Mouse (Mus musculus) embryonic facial prominence, embryonic 10.5 days (tissue): ENCODE measurements around the gene Ccdc34. TPM values are rescaled to one million over a fixed set of nuclear protein-coding genes. Genes with fewer than 3 reads are reported as not detected.
A peak's percentile ranks its signal among the peaks of the same experiment; 100 is the strongest.

Source experiments
- DNase-seq: peaks from one replicate; pipeline ENCODE4 v3.0.0-alpha.2; 2017; ENCODE audit warnings: low spot score
- H3K27ac ChIP-seq: fragments of 300-500 bp; sonication (generic); replicated peaks from 2 replicates; pipeline ENCODE4 v1.5.1; 2016; ENCODE audit warnings: mild to moderate bottlenecking
- H3K27me3 ChIP-seq: fragments of 300-500 bp; sonication (generic); replicated peaks from 2 replicates; pipeline ENCODE4 v1.6.1; 2016; ENCODE audit warnings: low read depth, mild to moderate bottlenecking; ENCODE audit not compliant: poor library complexity, severe bottlenecking
- H3K36me3 ChIP-seq: fragments of 300-500 bp; sonication (generic); replicated peaks from 2 replicates; pipeline ENCODE4 v1.6.1; 2016; ENCODE audit warnings: mild to moderate bottlenecking, moderate library complexity
- H3K4me1 ChIP-seq: fragments of 300-500 bp; sonication (generic); 2 replicates; pipeline ENCODE4 v1.6.1; 2016
- H3K4me3 ChIP-seq: fragments of 300-500 bp; sonication (generic); 2 replicates; pipeline ENCODE4 v1.5.1; 2016; ENCODE audit warnings: mild to moderate bottlenecking, moderate library complexity
- H3K9me3 ChIP-seq: fragments of 300-500 bp; sonication (generic); 2 replicates; pipeline ENCODE4 v1.6.1; 2016; ENCODE audit warnings: mild to moderate bottlenecking
- WGBS: fragments of 180-500 bp; shearing (Covaris S2); methylation state at CpG from one replicate; pipeline ENCODE4 v1.1.7; 2016; 5-methylcytosine and 5-hydroxymethylcytosine counted together
- polyA plus RNA-seq: library from polyadenylated mRNA; unstranded; fragments of >200 nt; fragmentation: Nextera tagmentation; extraction: Ambion mirVana; gene quantifications from 2 replicates; pipeline ENCODE4 v1.2.1, GENCODE M21; 2016

Ccdc34 gene
- polyA plus RNA-seq, 1 experiment from 2014 or later: 63.6 TPM

- DNase-seq: no peak
- WGBS: 54% methylated on average over 4 of the region's 4 CpGs
- no peaks in the 10 kb centered on the region for H3K36me3 ChIP-seq
These were observed 40.8 kb downstream of the Ccdc34 start for GRCm38 (mm10) chr2:110058424-110058823.

GRCm38 (mm10) chr2:110063131-110063530 lies 45.5 kb downstream of the Ccdc34 start:
- 92% methylated on average over 1 of the region's 1 CpGs for WGBS
- DNase-seq: no peak
- Histone ChIP-seq H3K9me3 (no peaks in the 10 kb centered on the region), H3K27ac (no peak overlapping the region), H3K4me1 (no peaks in the 10 kb centered on the region), H3K36me3 (no peaks in the 10 kb centered on the region), H3K27me3 (no peaks in the 10 kb centered on the region), H3K4me3 (no peak overlapping the region)

More at GRCm38 (mm10) chr2:110058424-110058823, 40.8 kb downstream of the Ccdc34 start:
- H3K4me3 ChIP-seq: no peak overlapping the region
- H3K27me3 ChIP-seq: no peaks in the 10 kb centered on the region
- no peaks in the 10 kb centered on the region for H3K4me1 ChIP-seq
- no peaks in the 10 kb centered on the region for H3K9me3 ChIP-seq
- H3K27ac ChIP-seq: no peak overlapping the region

GRCm38 (mm10) chr2:110068916-110069315 lies 51.3 kb downstream of the Ccdc34 start:
- no peaks in the 10 kb centered on the region for H3K9me3 ChIP-seq
- no peak overlapping the region for H3K27ac ChIP-seq
- no peaks in the 10 kb centered on the region for H3K4me1 ChIP-seq
- DNase-seq: no peak
- no peaks in the 10 kb centered on the region for H3K36me3 ChIP-seq
- no peaks in the 10 kb centered on the region for H3K27me3 ChIP-seq
- no peak overlapping the region for H3K4me3 ChIP-seq

- no peak overlapping the region for H3K27ac ChIP-seq
- no peaks in the 10 kb centered on the region for H3K4me1 ChIP-seq
- no peaks in the 10 kb centered on the region for H3K27me3 ChIP-seq
- no peaks in the 10 kb centered on the region for H3K9me3 ChIP-seq
- WGBS: 86% methylated on average over 6 of the region's 6 CpGs
- no peak for DNase-seq
- no peak overlapping the region for H3K4me3 ChIP-seq
- no peaks in the 10 kb centered on the region for H3K36me3 ChIP-seq
These were observed 55.4 kb downstream of the Ccdc34 start for GRCm38 (mm10) chr2:110073023-110073422.

GRCm38 (mm10) chr2:110074646-110075452 lies 57.2 kb downstream of the Ccdc34 start:
- 80% methylated on average over 6 of the region's 6 CpGs for WGBS
- H3K27ac ChIP-seq: no peak overlapping the region
- no peaks in the 10 kb centered on the region for H3K36me3 ChIP-seq
- no peaks in the 10 kb centered on the region; the same call in 1 of the 2 replicates for H3K4me1 ChIP-seq
- H3K27me3 ChIP-seq: no peaks in the 10 kb centered on the region
- no peak for DNase-seq
- H3K4me3 ChIP-seq: no peak overlapping the region
- no peaks in the 10 kb centered on the region for H3K9me3 ChIP-seq

- Histone ChIP-seq H3K36me3 (no peaks in the 10 kb centered on the region), H3K4me3 (no peak overlapping the region), H3K9me3 (no peaks in the 10 kb centered on the region), H3K4me1 (no peaks in the 10 kb centered on the region; the same call in 1 of the 2 replicates), H3K27me3 (no peaks in the 10 kb centered on the region), H3K27ac (no peak overlapping the region)
- DNase-seq: no peak
- 86% methylated on average over 2 of the region's 2 CpGs for WGBS
These were observed 59.6 kb downstream of the Ccdc34 start for GRCm38 (mm10) chr2:110077240-110077639.

- WGBS: 81% methylated on average over 2 of the region's 2 CpGs
- Histone ChIP-seq H3K9me3 (no peaks in the 10 kb centered on the region), H3K4me3 (no peak overlapping the region), H3K36me3 (no peaks in the 10 kb centered on the region), H3K27me3 (no peaks in the 10 kb centered on the region), H3K27ac (no peak overlapping the region), H3K4me1 (no peaks in the 10 kb centered on the region; the same call in 1 of the 2 replicates)
- no peak for DNase-seq
These were observed 60.0 kb downstream of the Ccdc34 start for GRCm38 (mm10) chr2:110077655-110078054.

- Histone ChIP-seq H3K36me3 (no peaks in the 10 kb centered on the region), H3K4me3 (no peak overlapping the region), H3K27ac (no peak overlapping the region), H3K9me3 (no peaks in the 10 kb centered on the region), H3K27me3 (no peaks in the 10 kb centered on the region), H3K4me1 (peaks cover 7% of the 10 kb centered on the region; the same call in 1 of the 2 replicates)
- peak; percentile 15 for DNase-seq
- 59% methylated on average over 6 of the region's 6 CpGs for WGBS
These were observed 62.9 kb downstream of the Ccdc34 start for GRCm38 (mm10) chr2:110080532-110080931.

- 94% methylated on average over 2 of the region's 2 CpGs for WGBS
These were observed 65.4 kb downstream of the Ccdc34 start for GRCm38 (mm10) chr2:110082975-110083374.

GRCm38 (mm10) chr2:110085701-110086143 lies 68.1 kb downstream of the Ccdc34 start:
- 24% methylated on average over 3 of the region's 3 CpGs for WGBS
- DNase-seq: peak; percentile 76

More at GRCm38 (mm10) chr2:110082975-110083374, 65.4 kb downstream of the Ccdc34 start:
- no peak overlapping the region for H3K4me3 ChIP-seq
- peaks cover 13% of the 10 kb centered on the region; the same call in 1 of the 2 replicates for H3K4me1 ChIP-seq
- no peaks in the 10 kb centered on the region for H3K9me3 ChIP-seq
- no peak overlapping the region for H3K27ac ChIP-seq
- H3K27me3 ChIP-seq: no peaks in the 10 kb centered on the region
- H3K36me3 ChIP-seq: no peaks in the 10 kb centered on the region
- DNase-seq: no peak

GRCm38 (mm10) chr2:110114133-110114532 lies 96.5 kb downstream of the Ccdc34 start:
- Histone ChIP-seq H3K4me3 (no peak overlapping the region), H3K36me3 (no peaks in the 10 kb centered on the region), H3K9me3 (no peaks in the 10 kb centered on the region), H3K27me3 (no peaks in the 10 kb centered on the region), H3K27ac (no peak overlapping the region), H3K4me1 (no peaks in the 10 kb centered on the region)
- WGBS: 88% methylated on average over 3 of the region's 3 CpGs
- DNase-seq: no peak

More at GRCm38 (mm10) chr2:110085701-110086143, 68.1 kb downstream of the Ccdc34 start:
- no peaks in the 10 kb centered on the region for H3K9me3 ChIP-seq
- peak overlapping the region; percentile 72 for H3K27ac ChIP-seq
- H3K36me3 ChIP-seq: no peaks in the 10 kb centered on the region
- no peaks in the 10 kb centered on the region for H3K27me3 ChIP-seq
- H3K4me3 ChIP-seq: no peak overlapping the region
- peaks cover 13% of the 10 kb centered on the region; the same call in 1 of the 2 replicates for H3K4me1 ChIP-seq

- H3K36me3 ChIP-seq: no peaks in the 10 kb centered on the region
- peaks cover 10% of the 10 kb centered on the region for H3K4me1 ChIP-seq
- DNase-seq: no peak
- H3K27me3 ChIP-seq: no peaks in the 10 kb centered on the region
- no peak overlapping the region for H3K4me3 ChIP-seq
- H3K27ac ChIP-seq: no peak overlapping the region
- WGBS: 87% methylated on average over 2 of the region's 2 CpGs
- no peaks in the 10 kb centered on the region for H3K9me3 ChIP-seq
These were observed 111.8 kb downstream of the Ccdc34 start for GRCm38 (mm10) chr2:110129396-110129795.

GRCm38 (mm10) chr2:110131573-110131972 lies 114.0 kb downstream of the Ccdc34 start:
- Histone ChIP-seq H3K27ac (no peak overlapping the region), H3K4me3 (no peak overlapping the region), H3K27me3 (no peaks in the 10 kb centered on the region), H3K4me1 (peaks cover 14% of the 10 kb centered on the region), H3K36me3 (no peaks in the 10 kb centered on the region), H3K9me3 (no peaks in the 10 kb centered on the region)
- 27% methylated on average over 2 of the region's 2 CpGs for WGBS
- no peak for DNase-seq
